Mouse (Mus musculus): ENCODE results near the gene Dnajb4.
A peak's percentile ranks its signal among the peaks of the same experiment; 100 is the strongest.
"Not testable (repeated sequence)": the region's sequence is repeated elsewhere in the genome, so short reads cannot be mapped to it uniquely, and the experiment has no call there.

The Dnajb4 gene

DNA sequence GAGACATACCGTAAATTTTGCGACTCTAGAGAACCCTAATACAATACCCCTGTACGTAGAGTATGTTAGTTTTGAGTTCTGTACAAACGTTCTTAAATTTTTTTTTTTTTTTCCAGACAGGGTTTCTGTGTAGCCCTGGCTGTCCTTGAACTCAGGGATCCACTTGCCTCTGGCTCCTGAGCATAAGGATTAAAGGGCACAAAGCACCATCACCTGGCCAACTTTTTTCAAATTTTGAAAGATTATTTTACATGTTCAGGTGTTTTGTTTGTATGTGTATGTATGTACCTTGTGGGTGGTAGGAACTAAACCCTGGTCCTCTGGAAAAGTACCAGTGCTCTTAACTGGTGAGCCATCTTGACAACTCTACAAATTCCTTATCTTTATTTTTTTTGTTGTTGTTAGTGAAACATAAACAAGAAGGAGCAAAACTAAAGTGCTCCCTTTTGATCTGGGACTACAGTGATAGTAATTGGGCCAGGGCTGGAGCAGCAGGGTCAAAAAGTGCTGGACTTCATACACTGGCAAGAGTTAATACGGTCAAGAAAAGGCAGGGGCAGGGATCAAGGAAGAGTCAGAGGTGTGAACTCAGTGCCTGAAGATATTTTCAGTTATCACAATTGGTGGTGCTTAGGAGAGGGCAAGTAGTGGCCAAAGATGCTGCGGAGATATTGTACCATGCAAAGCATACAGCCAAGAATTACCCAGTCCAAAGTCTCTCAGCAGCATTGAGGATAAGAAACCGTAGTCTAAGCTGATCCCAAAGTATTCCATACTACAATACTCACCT is 1.8 kb downstream of the Dnajb4 start:
- no peak for DNase-seq

GRCm38 (mm10) chr3:152207156-152207555 is 2.9 kb downstream of the Dnajb4 start:
- DNase-seq, result no peak

DNA sequence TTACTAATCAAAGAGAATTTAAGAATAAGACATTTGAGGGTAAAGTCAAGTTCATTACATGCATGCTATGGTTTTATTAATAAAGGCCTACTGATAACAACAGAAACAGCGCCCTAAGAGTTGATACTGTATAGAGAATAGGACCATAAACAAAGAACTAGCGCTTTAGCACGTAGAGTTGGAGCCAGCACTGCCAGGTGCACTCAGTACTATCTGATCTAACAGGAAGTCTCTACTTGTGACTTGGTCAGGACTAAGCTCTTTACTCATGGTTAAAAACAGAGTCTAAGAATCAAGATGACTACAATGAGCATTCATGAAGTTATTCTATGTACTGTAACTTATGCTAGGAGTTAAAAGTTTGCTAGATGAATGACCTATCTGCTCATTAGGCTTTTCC is 5.5 kb downstream of the Dnajb4 start:
- DNase-seq, result no peak

DNA sequence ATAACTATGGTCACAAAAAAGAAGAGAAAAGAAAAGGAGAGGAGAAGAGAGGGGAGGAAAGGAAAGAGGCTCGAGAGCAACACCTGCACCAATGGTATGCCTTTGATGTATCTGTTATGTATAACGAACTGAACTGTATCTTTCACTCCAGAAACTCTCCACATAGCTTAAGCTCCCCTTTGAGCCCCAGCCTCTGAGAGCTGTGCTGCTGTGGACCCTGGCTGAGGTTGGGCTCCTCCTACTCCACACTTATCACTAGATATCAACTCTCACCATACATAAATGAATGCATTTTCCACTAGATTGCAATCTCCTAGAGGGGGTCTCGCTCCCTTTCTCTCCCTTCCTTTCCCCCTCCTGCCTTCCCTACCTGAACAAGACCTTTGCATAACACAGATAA is 6.1 kb downstream of the Dnajb4 start:
- DNase-seq, result no peak

DNA sequence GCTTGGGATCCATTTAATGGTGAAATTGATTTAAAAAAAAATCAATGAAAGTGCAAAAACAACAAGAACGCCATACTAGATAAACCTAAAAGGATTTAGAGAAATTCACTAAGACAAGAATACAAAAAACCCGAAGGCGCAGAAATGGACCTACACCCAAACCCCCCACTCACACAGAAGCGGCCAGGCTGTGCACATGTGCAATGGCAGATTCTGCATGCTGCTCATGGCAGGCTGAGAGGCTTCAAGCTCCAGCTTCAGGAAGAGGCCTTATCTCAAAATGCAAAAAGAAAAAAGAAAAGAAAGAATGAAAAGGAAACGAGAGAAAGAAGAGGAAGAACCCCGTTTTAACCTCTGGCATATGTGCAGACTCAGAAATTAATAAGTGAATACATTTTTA is 6.7 kb downstream of the Dnajb4 start:
- no peak for DNase-seq

DNA sequence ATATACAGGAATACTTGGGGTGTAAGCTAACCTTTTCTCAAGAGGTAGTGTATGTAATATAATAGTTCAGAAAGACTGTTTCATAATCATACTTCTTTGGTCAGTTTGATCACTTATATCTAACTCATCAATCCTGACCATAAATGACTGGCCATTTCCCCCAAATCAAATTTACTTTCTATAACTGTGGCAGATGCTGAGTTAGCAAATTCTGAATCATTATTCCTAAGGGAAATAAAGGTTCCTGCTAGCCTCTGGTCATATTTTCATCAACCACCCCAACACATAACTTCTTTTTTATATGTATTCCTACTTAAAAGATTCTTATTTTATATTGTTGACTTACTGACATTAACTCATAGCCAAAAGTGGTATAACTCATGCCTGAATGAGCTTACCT is 7.2 kb downstream of the Dnajb4 start:
- no peak for DNase-seq

DNA sequence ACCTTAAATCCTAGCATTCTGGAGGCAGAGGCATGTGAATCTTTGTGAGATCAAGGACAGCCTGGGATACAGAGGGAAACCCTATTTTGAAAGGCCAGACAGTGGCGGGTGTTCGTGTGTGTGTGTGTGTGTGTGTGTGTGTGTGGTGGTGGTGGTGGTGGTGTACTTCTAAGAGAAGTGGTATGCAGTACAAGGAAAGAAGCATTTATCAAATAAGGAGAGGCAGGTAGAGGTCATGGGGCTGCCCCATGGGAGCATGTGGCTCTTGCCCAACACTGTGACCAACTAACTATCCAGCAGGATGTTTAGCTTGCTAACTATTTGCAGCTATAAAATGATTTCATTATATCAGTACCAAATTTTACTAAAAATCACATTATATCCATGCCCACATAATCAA is 8.5 kb downstream of the Dnajb4 start:
- no peak for DNase-seq

DNA sequence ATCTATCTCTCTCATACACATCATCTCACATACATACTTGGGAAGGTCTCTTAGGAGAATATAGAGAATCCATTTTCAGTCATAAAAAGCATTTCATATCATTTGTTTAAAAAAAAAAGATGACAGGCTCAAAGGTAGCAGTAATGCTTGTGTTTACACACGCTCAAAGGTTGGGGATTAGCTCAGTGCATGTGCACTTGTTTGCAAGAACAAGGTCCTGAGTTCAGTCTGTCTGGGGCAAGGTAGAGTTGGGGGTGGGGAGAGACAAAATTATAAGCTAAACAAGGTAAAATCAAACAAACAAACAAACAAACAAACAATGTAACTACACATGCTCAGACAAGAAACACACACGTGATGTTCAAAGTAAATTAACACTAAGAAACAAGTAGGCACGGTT is 8.9 kb downstream of the Dnajb4 start:
- no peak for DNase-seq

DNA sequence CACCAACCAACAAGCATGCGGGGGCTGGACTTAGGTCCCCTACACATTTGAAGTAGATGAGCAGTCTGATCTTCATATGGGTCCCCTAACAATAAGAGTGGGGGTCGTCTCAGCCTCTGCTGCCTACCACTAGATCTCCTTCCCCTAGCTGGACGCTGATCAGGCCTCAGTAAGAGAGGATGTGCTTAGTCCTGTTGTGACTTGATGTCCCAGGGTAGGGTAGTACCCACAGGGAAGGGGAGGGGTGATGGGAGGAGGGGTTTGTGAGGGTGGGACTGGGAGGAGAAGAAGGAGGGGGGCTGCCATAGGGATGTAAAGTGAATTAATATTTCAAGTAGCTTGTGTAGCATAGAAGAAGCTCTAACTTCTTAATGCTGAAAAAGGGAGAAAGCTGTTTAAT is 11.0 kb downstream of the Dnajb4 start:
- DNase-seq, result no peak

GRCm38 (mm10) chr3:152197246-152197645 is 12.9 kb downstream of the Dnajb4 start:
- not testable (repeated sequence) for DNase-seq

GRCm38 (mm10) chr3:152193635-152194097 is 16.4 kb downstream of the Dnajb4 start:
- DNase-seq, result peak; percentile 68

GRCm38 (mm10) chr3:152193177-152193576 is 16.9 kb downstream of the Dnajb4 start:
- DNase-seq, result no peak

DNA sequence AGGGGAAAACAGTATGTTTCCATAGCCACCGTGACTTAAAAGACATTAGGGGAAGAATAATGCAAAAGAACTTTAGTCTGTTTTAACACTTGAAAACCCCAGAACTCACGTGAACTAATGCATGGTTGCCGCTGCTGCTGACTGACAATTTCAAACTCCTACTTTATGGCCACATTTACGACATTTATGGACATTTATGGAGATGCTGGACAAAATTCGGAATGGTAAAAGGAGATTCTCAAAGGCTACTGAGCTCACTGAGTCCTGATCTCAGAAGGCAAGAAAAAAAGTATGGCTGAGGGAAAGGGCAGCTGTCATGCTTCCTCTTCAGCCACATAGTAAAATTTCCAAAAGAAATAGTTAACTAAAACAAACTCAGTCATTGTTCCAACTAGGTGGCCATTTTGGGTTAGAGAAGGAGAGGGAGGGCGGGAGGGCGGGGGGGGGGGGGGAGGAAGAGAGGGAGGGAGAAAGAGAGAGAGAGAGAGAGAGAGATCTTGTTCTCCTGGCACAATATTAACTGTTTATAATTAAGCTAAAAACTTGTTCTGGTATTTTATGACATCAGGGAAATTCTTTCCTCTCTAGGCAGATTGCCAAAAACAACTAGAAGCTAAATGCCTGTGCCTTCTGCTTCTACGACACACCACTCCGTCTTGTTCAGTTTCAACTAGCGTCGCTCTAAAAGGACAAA is 17.7 kb downstream of the Dnajb4 start:
- DNase-seq, result no peak

GRCm38 (mm10) chr3:152191791-152192237 is 18.3 kb downstream of the Dnajb4 start:
- no peak for DNase-seq

DNA sequence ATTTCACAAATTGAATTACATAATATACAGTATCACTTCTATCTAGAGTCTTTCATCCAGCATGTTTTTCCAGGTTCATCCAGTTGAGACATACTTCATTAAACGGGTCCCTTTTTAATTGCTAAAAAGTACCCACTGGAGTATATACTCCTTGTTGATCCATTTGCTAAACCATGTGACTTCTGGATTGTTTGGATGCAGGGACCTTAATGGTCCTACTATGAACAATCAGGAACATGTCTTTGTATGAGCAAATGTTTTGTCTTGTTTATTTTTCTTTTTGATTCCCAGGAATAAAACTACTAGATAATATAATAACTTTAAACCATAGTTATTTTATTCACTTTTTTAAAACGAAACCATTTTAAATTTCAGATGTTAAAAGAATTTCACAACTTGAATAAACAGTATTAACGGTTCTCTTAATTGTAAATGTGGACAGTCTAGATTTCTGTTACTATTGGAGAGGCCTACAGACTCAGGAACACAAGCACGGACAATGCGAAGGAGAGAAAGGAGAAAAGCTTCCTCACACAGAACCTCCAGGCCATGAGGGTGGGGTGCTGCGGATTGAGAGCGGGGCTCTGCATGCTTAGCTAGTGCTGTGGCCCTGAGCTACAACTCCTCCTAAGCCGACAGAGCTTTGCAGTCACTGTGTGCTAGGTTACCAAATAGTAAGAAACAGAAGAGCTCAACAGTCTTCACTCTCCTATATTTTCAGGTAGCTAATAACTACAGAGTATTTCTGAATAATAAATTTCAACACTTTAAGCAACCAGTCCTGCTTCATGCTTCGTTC is 19.2 kb downstream of the Dnajb4 start:
- no peak for DNase-seq

DNA sequence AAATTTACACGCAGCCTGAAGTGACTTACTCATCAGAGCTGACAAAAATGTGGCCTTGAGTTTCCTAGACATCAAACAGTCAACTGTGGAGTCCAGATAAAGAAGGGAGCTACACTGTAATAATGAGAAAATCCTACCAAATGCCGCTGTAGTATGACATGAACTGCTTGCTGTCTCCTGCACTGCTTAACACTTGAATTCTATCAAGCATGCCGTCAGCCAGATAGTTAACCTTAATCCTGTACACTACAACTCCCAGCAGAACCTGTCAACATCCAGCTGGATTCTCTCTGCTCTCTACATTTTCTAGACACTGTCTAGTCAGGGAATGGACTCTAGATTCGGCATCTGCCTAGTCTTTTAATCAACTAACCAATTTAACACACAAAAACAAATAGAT is 20.8 kb downstream of the Dnajb4 start:
- no peak for DNase-seq

DNA sequence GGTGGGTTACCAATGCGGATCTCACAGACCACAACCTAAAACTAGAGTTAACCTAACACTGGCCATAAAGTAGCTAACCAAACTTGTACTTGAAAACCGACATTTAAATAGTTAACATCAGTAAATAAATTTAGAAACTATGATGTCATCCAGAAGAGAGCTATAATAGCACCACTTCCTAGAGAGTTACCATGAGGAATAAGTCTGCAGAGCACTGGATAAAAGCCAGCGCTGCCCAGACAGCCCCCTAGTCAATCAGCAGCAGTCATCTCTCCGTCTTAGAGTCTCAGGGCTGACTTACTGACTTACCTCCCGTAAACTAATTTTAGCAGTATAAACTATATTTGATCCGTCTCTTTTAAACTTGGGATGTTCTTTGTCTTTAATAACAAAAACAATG is 24.0 kb downstream of the Dnajb4 start:
- DNase-seq, result no peak

- DNase-seq, result no peak
These were observed 26.6 kb downstream of the Dnajb4 start for GRCm38 (mm10) chr3:152183522-152183921.

DNA sequence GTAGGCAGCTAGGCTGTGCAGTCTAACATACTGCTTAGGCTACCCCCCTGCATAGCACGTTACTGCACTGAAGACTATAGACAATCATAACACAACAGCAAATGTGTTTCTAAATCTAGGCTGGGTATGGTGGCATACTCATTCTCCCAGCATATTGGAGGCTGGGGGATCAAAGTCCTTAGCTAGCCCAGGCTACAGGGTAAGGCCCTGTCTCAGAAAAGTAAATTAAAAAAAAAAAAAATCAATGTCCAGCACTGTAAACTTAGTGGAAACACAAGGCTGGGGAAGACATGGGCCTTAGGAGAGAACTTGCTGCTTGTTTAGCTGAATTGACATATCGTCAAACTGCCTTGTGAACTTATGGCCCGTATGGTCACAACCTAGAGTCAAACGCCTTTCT is 29.5 kb downstream of the Dnajb4 start:
- DNase-seq, result no peak

- DNase-seq, result no peak
These were observed 30.8 kb downstream of the Dnajb4 start for GRCm38 (mm10) chr3:152179285-152179684.

DNA sequence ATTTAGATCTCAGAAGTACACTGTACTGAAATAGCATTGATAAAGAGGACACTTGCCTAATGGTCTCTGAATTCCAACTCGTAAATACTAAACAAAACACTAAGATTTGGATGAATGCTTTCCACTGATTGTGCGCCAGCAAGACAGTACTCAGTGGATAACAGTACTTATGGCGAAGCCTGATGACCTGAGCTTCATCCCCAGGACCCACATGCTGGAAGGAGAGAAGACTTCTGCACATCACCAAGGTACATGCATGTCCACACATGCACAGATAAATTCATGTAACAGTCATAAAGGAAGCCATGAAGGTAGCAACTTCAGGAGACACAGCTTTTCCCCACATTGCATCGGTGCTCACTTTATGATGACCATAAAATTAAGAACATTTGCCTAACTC is 31.3 kb downstream of the Dnajb4 start:
- DNase-seq, result no peak

DNA sequence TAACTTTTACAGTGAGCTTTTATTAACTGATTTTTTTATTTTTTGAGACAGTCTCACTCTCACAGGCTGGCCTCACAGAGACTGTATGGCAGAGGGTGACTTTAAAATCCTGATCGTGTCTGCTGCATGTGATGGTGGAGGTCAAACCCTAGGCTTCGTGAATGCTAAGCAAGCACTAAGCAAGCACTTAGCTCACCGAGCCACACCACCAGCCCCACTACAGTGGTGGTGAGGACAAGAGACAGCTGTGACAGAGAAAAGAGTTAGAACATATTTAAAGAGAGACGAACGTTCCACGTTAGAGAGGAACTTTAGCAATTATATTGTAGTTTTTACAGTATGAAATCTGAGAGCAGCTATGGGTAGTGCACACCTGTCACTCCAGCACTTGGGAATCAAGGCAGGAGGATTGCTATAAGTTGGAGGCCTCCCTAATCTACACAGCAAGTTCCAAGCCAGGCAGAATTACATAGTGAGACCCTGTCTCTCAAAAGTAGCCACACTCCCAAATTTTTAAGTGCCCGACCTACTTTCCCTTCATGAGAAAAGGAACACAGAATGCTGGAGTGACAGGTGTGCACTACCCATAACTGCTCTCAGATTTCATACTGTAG is 37.7 kb downstream of the Dnajb4 start:
- no peak for DNase-seq

GRCm38 (mm10) chr3:152171862-152172261 is 38.2 kb downstream of the Dnajb4 start:
- no peak for DNase-seq

Data from right cerebral cortex, postnatal 4 days (tissue).